Mouse (Mus musculus) forebrain, postnatal 0 days (tissue): ENCODE measurements at regions not wholly inside any gene's neighbourhood (a gene's known extent, or its start where the extent isn't known, plus 50 kb on each side); places are given as distances from the start of the nearest gene placed in this dataset.

ENCODE experiments used
- ATAC-seq: fragments of 200-750 bp; cut with Nextera tagmentation; 2 replicates; pipeline ENCODE4 v1.8.0; 2017; ENCODE audit warnings: mild to moderate bottlenecking, moderate library complexity
- DNase-seq: peaks from one replicate; pipeline ENCODE4 v3.0.0-alpha.2; 2015
- H3K27ac ChIP-seq: fragments of 300-500 bp; sonication (generic); 2 replicates; pipeline ENCODE4 v1.5.1; 2014; ENCODE audit warnings: low read depth, mild to moderate bottlenecking, antibody characterized with exemption, low read length, moderate library complexity, mixed read lengths
- H3K27me3 ChIP-seq: fragments of 300-500 bp; sonication (generic); 2 replicates; pipeline ENCODE4 v1.6.1; 2014; ENCODE audit warnings: mild to moderate bottlenecking, low read length, mixed read lengths; ENCODE audit not compliant: insufficient read depth
- H3K36me3 ChIP-seq: fragments of 300-500 bp; sonication (generic); 2 replicates; pipeline ENCODE4 v1.6.1; 2014; ENCODE audit warnings: mild to moderate bottlenecking, moderate library complexity; ENCODE audit not compliant: insufficient read depth
- H3K4me1 ChIP-seq: fragments of 300-500 bp; sonication (generic); 2 replicates; pipeline ENCODE4 v1.6.1; 2014; ENCODE audit warnings: antibody characterized with exemption; ENCODE audit not compliant: insufficient read depth
- H3K4me2 ChIP-seq: fragments of 300-500 bp; sonication (generic); 2 replicates; pipeline ENCODE4 v1.6.1; 2014; ENCODE audit warnings: low read depth, mild to moderate bottlenecking, moderate library complexity
- H3K4me3 ChIP-seq: fragments of 300-500 bp; sonication (generic); 2 replicates; pipeline ENCODE4 v1.5.1; 2014; ENCODE audit warnings: low read depth, low read length, mixed read lengths
- H3K9ac ChIP-seq: fragments of 300-500 bp; sonication (generic); 2 replicates; pipeline ENCODE4 v1.6.1; 2014; ENCODE audit warnings: mild to moderate bottlenecking
- H3K9me3 ChIP-seq: fragments of 300-500 bp; sonication (generic); 2 replicates; pipeline ENCODE4 v1.6.1; 2016; ENCODE audit warnings: low read length
- CTCF ChIP-seq: sonication (generic); IDR thresholded peaks from 2 replicates; pipeline ENCODE4 v1.5.1; 2016; ENCODE audit warnings: antibody characterized with exemption, control low read depth, low read depth
- WGBS: fragments of 180-500 bp; shearing (Covaris S2); extraction: QIAGEN DNeasy Blood & Tissue Kit; methylation state at CpG from one replicate; pipeline ENCODE4 v1.1.7; 2014; 5-methylcytosine and 5-hydroxymethylcytosine counted together

GRCm38 (mm10) chr12:27019751-27020150, 322.6 kb downstream of the Sox11 start:
- Histone ChIP-seq H3K27ac (no peak overlapping the region), H3K4me2 (no peak overlapping the region), H3K4me1 (no peaks in the 10 kb centered on the region), H3K36me3 (no peaks in the 10 kb centered on the region), H3K4me3 (no peak overlapping the region), H3K9me3 (no peaks in the 10 kb centered on the region), H3K9ac (no peak overlapping the region), H3K27me3 (no peaks in the 10 kb centered on the region)
- WGBS: 42% methylated on average over 4 of the region's 4 CpGs
- peak; percentile 21 for DNase-seq
- no peak for ATAC-seq
- no peak for TF ChIP-seq CTCF

GRCm38 (mm10) chr12:27018366-27018765, 324.0 kb downstream of the Sox11 start:
- Histone ChIP-seq H3K9me3 (no peaks in the 10 kb centered on the region), H3K27ac (no peak overlapping the region), H3K4me3 (no peak overlapping the region), H3K27me3 (no peaks in the 10 kb centered on the region), H3K4me2 (no peak overlapping the region), H3K36me3 (no peaks in the 10 kb centered on the region), H3K4me1 (no peaks in the 10 kb centered on the region), H3K9ac (no peak overlapping the region)
- WGBS: 36% methylated on average over 7 of the region's 7 CpGs
- ATAC-seq (peak; percentile 42; the same call in 1 of the 2 replicates), DNase-seq (peak; percentile 25)
- no peak for TF ChIP-seq CTCF

GRCm38 (mm10) chr12:26999287-26999686, 343.1 kb downstream of the Sox11 start:
- Histone ChIP-seq H3K9ac (no peak overlapping the region), H3K27ac (no peak overlapping the region), H3K4me1 (no peaks in the 10 kb centered on the region), H3K36me3 (no peaks in the 10 kb centered on the region), H3K4me3 (no peak overlapping the region), H3K9me3 (no peaks in the 10 kb centered on the region), H3K4me2 (no peak overlapping the region), H3K27me3 (no peaks in the 10 kb centered on the region)
- TF ChIP-seq CTCF: no peak
- DNase-seq (peak; percentile 32), ATAC-seq (peak; percentile 38; the same call in 1 of the 2 replicates)

GRCm38 (mm10) chr12:26976284-26977065, 365.9 kb downstream of the Sox11 start:
- no peak; the same call in 1 of the 2 replicates for ATAC-seq
- peak; percentile 34 for DNase-seq

GRCm38 (mm10) chr12:26972495-26973113, 369.8 kb downstream of the Sox11 start:
- Histone ChIP-seq H3K4me3 (no peak overlapping the region), H3K27me3 (no peaks in the 10 kb centered on the region), H3K9me3 (no peaks in the 10 kb centered on the region), H3K27ac (no peak overlapping the region), H3K9ac (no peak overlapping the region), H3K4me1 (0 out of 2 replicates have a peak, but pooled peaks cover 6% of the 10 kb centered on the region), H3K36me3 (no peaks in the 10 kb centered on the region), H3K4me2 (no peak overlapping the region)
- WGBS: 85% methylated on average over 4 of the region's 4 CpGs
- TF ChIP-seq CTCF: no peak
- DNase-seq (no peak), ATAC-seq (no peak)

More at GRCm38 (mm10) chr12:26976284-26977065, 365.9 kb downstream of the Sox11 start:
- Histone ChIP-seq H3K4me3 (no peak overlapping the region), H3K4me2 (no peak overlapping the region), H3K27ac (no peak overlapping the region), H3K9ac (no peak overlapping the region), H3K9me3 (no peaks in the 10 kb centered on the region), H3K36me3 (no peaks in the 10 kb centered on the region), H3K27me3 (no peaks in the 10 kb centered on the region), H3K4me1 (no peaks in the 10 kb centered on the region)
- no peak for TF ChIP-seq CTCF
- WGBS: 19% methylated on average over 8 of the region's 8 CpGs

GRCm38 (mm10) chr12:26967018-26967737, 375.2 kb downstream of the Sox11 start:
- WGBS: 42% methylated on average over 16 of the region's 16 CpGs
- DNase-seq: no peak
- Histone ChIP-seq H3K9me3 (no peaks in the 10 kb centered on the region), H3K27me3 (no peaks in the 10 kb centered on the region), H3K4me2 (no peak overlapping the region), H3K4me1 (0 out of 2 replicates have a peak, but pooled peaks cover 13% of the 10 kb centered on the region), H3K4me3 (no peak overlapping the region), H3K27ac (peak overlapping the region; percentile 37; the same call in 1 of the 2 replicates), H3K9ac (no peak overlapping the region), H3K36me3 (no peaks in the 10 kb centered on the region)
- no peak; the same call in 1 of the 2 replicates for ATAC-seq
- no peak for TF ChIP-seq CTCF
